Mouse (Mus musculus) yolk sac, embryonic 10.5 days (tissue): ENCODE results near the gene Cfap157.

Experiments used
- DNase-seq: peaks from one replicate; pipeline ENCODE4 v3.0.0-alpha.2; 2017; ENCODE audit warnings: low spot score

The Cfap157 gene

GRCm38 (mm10) chr2:32750199-32750598, 34.0 kb downstream of the Cfap157 start:
- DNase-seq: no peak

- DNase-seq: no peak
These were observed 35.1 kb downstream of the Cfap157 start for GRCm38 (mm10) chr2:32749082-32749481.

- DNase-seq: no peak
These were observed 39.8 kb downstream of the Cfap157 start for GRCm38 (mm10) chr2:32744272-32744982.

GRCm38 (mm10) chr2:32742173-32742531, 42.1 kb downstream of the Cfap157 start:
- no peak for DNase-seq

GRCm38 (mm10) chr2:32741273-32742172, 42.7 kb downstream of the Cfap157 start:
- no peak for DNase-seq

- no peak for DNase-seq
These were observed 43.3 kb downstream of the Cfap157 start, which contains the start of gene 6330409D20Rik for GRCm38 (mm10) chr2:32740916-32741272. Gene 6330409D20Rik (minus strand): TSS chr2:32741016.

GRCm38 (mm10) chr2:32739311-32739710, 44.9 kb downstream of the Cfap157 start:
- no peak for DNase-seq

- DNase-seq: no peak
These were observed 47.2 kb downstream of the Cfap157 start for GRCm38 (mm10) chr2:32737008-32737407.

GRCm38 (mm10) chr2:32736306-32736829, 47.9 kb downstream of the Cfap157 start:
- no peak for DNase-seq

- no peak for DNase-seq
These were observed 49.3 kb downstream of the Cfap157 start for GRCm38 (mm10) chr2:32734933-32735332.

- DNase-seq: no peak
These were observed 49.7 kb downstream of the Cfap157 start for GRCm38 (mm10) chr2:32734480-32734879.

- DNase-seq: no peak
These were observed 51.5 kb downstream of the Cfap157 start for GRCm38 (mm10) chr2:32732695-32733094.

- DNase-seq: no peak
These were observed 52.3 kb downstream of the Cfap157 start for GRCm38 (mm10) chr2:32731911-32732310.

- DNase-seq: no peak
These were observed 53.4 kb downstream of the Cfap157 start for GRCm38 (mm10) chr2:32730854-32731253.

GRCm38 (mm10) chr2:32729547-32729946, 54.7 kb downstream of the Cfap157 start:
- DNase-seq: no peak

- no peak for DNase-seq
These were observed 55.8 kb downstream of the Cfap157 start for GRCm38 (mm10) chr2:32728463-32728862.

- DNase-seq: peak; percentile 96
These were observed 56.8 kb downstream of the Cfap157 start for GRCm38 (mm10) chr2:32727435-32727834.
